16 mouse cellular contexts compared by ENCODE assay signal in the genomic region with DNA sequence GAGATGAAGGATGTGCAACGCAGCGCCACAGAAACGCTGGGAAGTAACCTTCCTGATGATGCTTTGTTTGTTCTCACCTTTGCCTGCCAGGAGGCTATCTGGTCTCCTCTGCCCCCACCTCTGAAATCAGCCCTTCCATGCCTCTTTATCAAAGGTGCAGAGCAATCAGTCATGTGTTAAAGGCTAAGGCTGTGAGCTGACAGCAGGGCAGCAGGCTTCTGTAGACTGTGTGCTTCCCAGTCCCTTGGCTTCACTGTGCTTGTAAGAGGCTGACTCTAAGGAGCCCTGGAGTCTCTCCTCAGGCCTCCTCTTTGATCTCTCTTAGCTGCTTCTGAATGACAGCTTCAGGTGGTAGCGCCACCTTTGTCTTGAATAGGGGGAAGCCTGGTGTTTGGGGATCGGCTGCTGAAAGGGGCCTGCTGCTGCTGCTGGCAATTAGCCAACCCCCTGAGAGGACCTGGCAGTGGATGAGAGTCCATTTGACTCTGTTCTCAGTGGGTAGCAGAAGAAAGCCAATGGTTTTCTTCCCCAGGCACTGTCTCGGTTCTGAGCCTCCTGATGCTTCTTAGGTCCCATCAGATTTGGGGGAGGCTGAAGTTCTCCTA.
DNase-seq lines count a peak whose midpoint lies in the region; ATAC-seq and TF ChIP-seq lines count a peak whose summit lies in the region.
"Had no signal": no experiment of that assay in that cellular context is flagged by ENCODE, and none has a peak within 500 bp of the region (broad histone marks: within the 10 kb centered on the region; RNA-seq: fewer than 3 reads in every experiment).

No protein-coding gene starts in this region.

- no peak for ATAC-seq in heart, embryonic 13.5 days (ENCODE audit: extremely low read depth, insufficient number of reproducible peaks, low FRiP score, low TSS enrichment)
- peak; percentile 66; the same call in 1 of the 2 replicates for ATAC-seq in lung, embryonic 14.5 days (ENCODE audit: insufficient read depth)
- ATAC-seq in forebrain, embryonic 13.5 days: peak; percentile 73; the same call in 1 of the 2 replicates
- ATAC-seq in midbrain, embryonic 16.5 days: peak; percentile 83
- ATAC-seq in granulocyte monocyte progenitor cell, adult 5-6 weeks (replicated peaks; ENCODE audit: poor library complexity, severe bottlenecking): no peak

- intact Hi-C loops in heart, postnatal 10 days (cut with DNase I): no loop called here

- H3K4me1 ChIP-seq in heart, embryonic 13.5 days: peaks cover 12% of the 10 kb centered on the region
- H3K4me1 ChIP-seq in lung, embryonic 14.5 days (ENCODE audit: insufficient read depth): no peaks in the 10 kb centered on the region
- H3K4me1 ChIP-seq in forebrain, embryonic 13.5 days: peaks cover 18% of the 10 kb centered on the region
- peaks cover 10% of the 10 kb centered on the region for H3K4me1 ChIP-seq in midbrain, embryonic 16.5 days (ENCODE audit: control insufficient read depth, insufficient read depth, low read length)
- H3K4me1 ChIP-seq: lung, embryonic 15.5 days had no signal

- H3K4me3 ChIP-seq in heart, embryonic 13.5 days: no peak overlapping the region
- H3K4me3 ChIP-seq in lung, embryonic 14.5 days (ENCODE audit: low read depth, low read length): no peak overlapping the region
- H3K4me3 ChIP-seq in forebrain, embryonic 13.5 days: no peak overlapping the region
- no peak overlapping the region for H3K4me3 ChIP-seq in midbrain, embryonic 16.5 days (ENCODE audit: low read depth, low read length)
- H3K4me3 ChIP-seq: limb, embryonic 13.5 days; lung, embryonic 15.5 days had no signal

- no peak overlapping the region for H3K9ac ChIP-seq in heart, embryonic 13.5 days
- H3K9ac ChIP-seq in lung, embryonic 14.5 days: no peak overlapping the region
- H3K9ac ChIP-seq in forebrain, embryonic 13.5 days: no peak overlapping the region
- no peak overlapping the region for H3K9ac ChIP-seq in midbrain, embryonic 16.5 days (ENCODE audit: low read depth, low read length)
- H3K9ac ChIP-seq: limb, embryonic 13.5 days; lung, embryonic 15.5 days had no signal

- no peak overlapping the region for H3K27ac ChIP-seq in heart, embryonic 13.5 days (replicated peaks)
- no peak overlapping the region for H3K27ac ChIP-seq in lung, embryonic 14.5 days (ENCODE audit: low read depth)
- 0 out of 2 replicates have a peak overlapping the region, but pooled peaks have one; percentile 6 for H3K27ac ChIP-seq in forebrain, embryonic 13.5 days
- no peak overlapping the region for H3K27ac ChIP-seq in midbrain, embryonic 16.5 days (ENCODE audit: low read length)
- H3K27ac ChIP-seq: limb, embryonic 13.5 days; lung, embryonic 15.5 days had no signal

- no peak for DNase-seq in heart, postnatal 10 days
- peak; percentile 22 for DNase-seq in lung, embryonic 14.5 days
- DNase-seq in lung, postnatal 25 days (ENCODE audit: low spot score): no peak
- no peak for DNase-seq in adrenal gland, adult 2 months
- DNase-seq: adrenal gland, postnatal 25 days; gastrocnemius, postnatal 14 days; kidney, adult 8-10 months; layer of hippocampus, adult 9-11 months; right cerebral cortex, adult 18-20 months; thymus, postnatal 4 days had no signal

- H3K9me3 ChIP-seq in heart, embryonic 13.5 days: no peaks in the 10 kb centered on the region
- no peaks in the 10 kb centered on the region for H3K9me3 ChIP-seq in lung, embryonic 14.5 days (ENCODE audit: low read depth, low read length)
- no peaks in the 10 kb centered on the region for H3K9me3 ChIP-seq in forebrain, embryonic 13.5 days (replicated peaks)
- no peaks in the 10 kb centered on the region for H3K9me3 ChIP-seq in midbrain, embryonic 16.5 days (replicated peaks; ENCODE audit: control insufficient read depth, low read length, poor library complexity, severe bottlenecking)
- H3K9me3 ChIP-seq: limb, embryonic 13.5 days; lung, embryonic 15.5 days had no signal

- WGBS in heart, embryonic 13.5 days: 6% methylated on average over 6 of the region's 6 CpGs
- WGBS in lung, embryonic 14.5 days: 8% methylated on average over 6 of the region's 6 CpGs
- WGBS in forebrain, embryonic 13.5 days: 13% methylated on average over 6 of the region's 6 CpGs
- WGBS in midbrain, embryonic 16.5 days: 18% methylated on average over 6 of the region's 6 CpGs

- peaks cover 21% of the 10 kb centered on the region for H3K27me3 ChIP-seq in heart, embryonic 13.5 days (replicated peaks)
- H3K27me3 ChIP-seq in lung, embryonic 14.5 days (ENCODE audit: insufficient read depth, low read length): no peaks in the 10 kb centered on the region
- no peaks in the 10 kb centered on the region for H3K27me3 ChIP-seq in forebrain, embryonic 13.5 days
- H3K27me3 ChIP-seq in midbrain, embryonic 16.5 days (ENCODE audit: control insufficient read depth, insufficient read depth, low read depth, low read length): no peaks in the 10 kb centered on the region
- H3K27me3 ChIP-seq: lung, embryonic 15.5 days had no signal

- H3K4me2 ChIP-seq in heart, embryonic 13.5 days: peak overlapping the region; percentile 41; the same call in 1 of the 2 replicates
- no peak overlapping the region for H3K4me2 ChIP-seq in lung, embryonic 14.5 days
- H3K4me2 ChIP-seq in forebrain, embryonic 13.5 days: no peak overlapping the region
- H3K4me2 ChIP-seq in midbrain, embryonic 16.5 days (ENCODE audit: low read length): no peak overlapping the region
- H3K4me2 ChIP-seq: limb, embryonic 13.5 days; lung, embryonic 15.5 days had no signal

- TF ChIP-seq CTCF in lung, embryonic 14.5 days (IDR thresholded peaks at IDR 0.05; ENCODE audit: low read depth): no peak

- no peaks in the 10 kb centered on the region for H3K36me3 ChIP-seq in heart, embryonic 13.5 days
- no peaks in the 10 kb centered on the region for H3K36me3 ChIP-seq in lung, embryonic 14.5 days (ENCODE audit: insufficient read depth)
- no peaks in the 10 kb centered on the region for H3K36me3 ChIP-seq in forebrain, embryonic 13.5 days (ENCODE audit: poor library complexity, severe bottlenecking)
- no peaks in the 10 kb centered on the region for H3K36me3 ChIP-seq in midbrain, embryonic 16.5 days (ENCODE audit: control insufficient read depth, insufficient read depth, low read length)
- H3K36me3 ChIP-seq: limb, embryonic 13.5 days; lung, embryonic 15.5 days had no signal

Comparison
In these comparisons a context has a peak if more than half of its experiments do, and no peak if none do; other contexts are left out.
1. ATAC-seq: peak in lung, embryonic 14.5 days (single experiment), forebrain, embryonic 13.5 days (single experiment) and midbrain, embryonic 16.5 days (single experiment); none in heart, embryonic 13.5 days (single experiment) and granulocyte monocyte progenitor cell, adult 5-6 weeks (single experiment).